Mouse (Mus musculus) stomach, postnatal 0 days (tissue): Measurements from ENCODE around the gene Nckap5.
"Not testable (repeated sequence)": the region's sequence is repeated elsewhere in the genome, so short reads cannot be mapped to it uniquely, and the experiment has no call there.

Experiments
- CTCF ChIP-seq: IDR thresholded peaks from 2 replicates; pipeline ENCODE4 v1.5.1; 2016; ENCODE audit warnings: antibody characterized with exemption, low read depth, mild to moderate bottlenecking, moderate library complexity
- EP300 ChIP-seq: optimal IDR thresholded peaks from 2 replicates; pipeline ENCODE3; 2016; ENCODE audit warnings: antibody characterized with exemption

- not testable (repeated sequence) for TF ChIP-seq CTCF, EP300
Measured at GRCm38 (mm10) chr1:126773947-126774346, 56.7 kb downstream of the Nckap5 start.
